In the genomic region with DNA sequence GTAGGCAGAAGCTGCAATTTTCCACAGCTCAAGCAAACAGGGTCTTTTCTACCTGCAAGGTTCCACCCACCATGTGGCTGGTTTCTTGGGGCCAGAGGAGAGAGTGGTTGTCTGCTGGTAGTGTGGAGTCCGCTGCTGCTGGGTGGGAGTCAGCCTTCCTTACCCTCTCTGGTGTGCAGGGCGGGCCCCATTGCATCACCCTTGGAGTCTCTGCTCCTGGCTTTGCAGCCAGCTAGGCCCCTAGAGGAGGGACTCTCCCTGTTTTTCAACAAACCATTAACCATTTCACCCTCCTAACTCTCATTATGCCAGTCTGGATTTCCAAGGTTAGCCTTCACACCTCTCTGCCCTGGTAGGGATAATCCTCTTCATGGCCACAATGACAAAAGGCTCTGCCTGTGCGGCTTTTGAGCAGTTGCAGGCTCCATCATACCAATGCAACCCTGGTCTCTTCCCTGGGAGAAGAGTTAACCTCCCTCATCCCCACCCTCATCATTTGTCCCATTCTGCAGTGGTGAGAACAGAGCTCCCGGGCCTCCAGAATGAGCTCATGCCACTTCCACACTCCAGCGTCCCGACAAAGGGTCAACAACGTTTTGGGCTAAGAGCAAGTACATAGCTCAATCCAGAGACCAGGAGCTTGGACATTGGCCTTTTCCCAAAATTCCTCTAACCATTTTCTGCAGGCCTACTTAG, we compare ENCODE assay signal across 19 mouse cellular contexts. TPM values are rescaled to one million over a fixed set of nuclear protein-coding genes. Genes with fewer than 3 reads are reported as not detected.
A peak's percentile ranks its signal among the peaks of the same experiment; 100 is the strongest.
DNase-seq lines count a peak whose midpoint lies in the region; ATAC-seq and TF ChIP-seq lines count a peak whose summit lies in the region.
"Had no signal": no experiment of that assay in that cellular context is flagged by ENCODE, and none has a peak within 500 bp of the region (broad histone marks: within the 10 kb centered on the region; RNA-seq: fewer than 3 reads in every experiment).

No protein-coding gene starts in this region.

- no peak overlapping the region for H3K4me2 ChIP-seq in heart, embryonic 16.5 days (ENCODE audit: low read depth, low read length)
- H3K4me2 ChIP-seq in forebrain, embryonic 12.5 days = no peak overlapping the region
- H3K4me2 ChIP-seq: embryonic facial prominence, embryonic 15.5 days; forebrain, embryonic 13.5 days; hindbrain, embryonic 15.5 days; limb, embryonic 13.5 days; lung, embryonic 14.5 days; midbrain, embryonic 11.5 days had no signal

- H3K36me3 ChIP-seq in heart, embryonic 16.5 days (ENCODE audit: control insufficient read depth, insufficient read depth) = no peaks in the 10 kb centered on the region
- H3K36me3 ChIP-seq in small intestine, adult 2 months (ENCODE audit: control insufficient read depth, insufficient read depth, low read length) = no peaks in the 10 kb centered on the region
- no peaks in the 10 kb centered on the region for H3K36me3 ChIP-seq in forebrain, embryonic 12.5 days (replicated peaks)
- H3K36me3 ChIP-seq: embryonic facial prominence, embryonic 15.5 days; hindbrain, embryonic 15.5 days; limb, embryonic 13.5 days had no signal

- peaks cover 10% of the 10 kb centered on the region for H3K4me1 ChIP-seq in heart, embryonic 16.5 days (ENCODE audit: control insufficient read depth, insufficient read depth, low read length)
- peaks cover 7% of the 10 kb centered on the region; the same call in 1 of the 2 replicates for H3K4me1 ChIP-seq in small intestine, adult 2 months (ENCODE audit: control insufficient read depth, insufficient read depth, insufficient read length, low read length)
- no peaks in the 10 kb centered on the region for H3K4me1 ChIP-seq in forebrain, embryonic 12.5 days
- H3K4me1 ChIP-seq: forebrain, embryonic 13.5 days; hindbrain, embryonic 15.5 days; limb, embryonic 13.5 days had no signal

- intact Hi-C loops in gastrocnemius, postnatal 14 days (cut with DNase I; ENCODE audit: low total_unique reads) = loop anchor here (5.0 to 10.0 kb wide), 2 partner anchors 213 to 351 kb away; no protein-coding TSS in a partner anchor

- 70% methylated on average over 7 of the region's 7 CpGs for WGBS in heart, embryonic 16.5 days
- WGBS in small intestine, adult 2 months = 80% methylated on average over 7 of the region's 7 CpGs
- 79% methylated on average over 7 of the region's 7 CpGs for WGBS in forebrain, embryonic 12.5 days

- TF ChIP-seq POLR2A in small intestine, adult 2 months (IDR thresholded peaks at IDR 0.05; ENCODE audit: low read depth, low read length) = no peak

- TF ChIP-seq CTCF in small intestine, adult 2 months (IDR thresholded peaks at IDR 0.05; ENCODE audit: extremely low read depth, insufficient read length, insufficient replicate concordance, low read depth, low read length) = no peak

- H3K9me3 ChIP-seq in heart, embryonic 16.5 days (replicated peaks; ENCODE audit: control insufficient read depth, low read length) = no peaks in the 10 kb centered on the region
- no peaks in the 10 kb centered on the region for H3K9me3 ChIP-seq in forebrain, embryonic 12.5 days
- H3K9me3 ChIP-seq: embryonic facial prominence, embryonic 15.5 days; forebrain, embryonic 13.5 days; hindbrain, embryonic 15.5 days; limb, embryonic 13.5 days had no signal

- H3K27me3 ChIP-seq in heart, embryonic 16.5 days (ENCODE audit: control insufficient read depth, insufficient read depth, low read length) = peaks cover 3% of the 10 kb centered on the region; the same call in 1 of the 2 replicates
- no peaks in the 10 kb centered on the region for H3K27me3 ChIP-seq in small intestine, adult 2 months (ENCODE audit: control insufficient read depth, insufficient read depth, low read length)
- no peaks in the 10 kb centered on the region for H3K27me3 ChIP-seq in forebrain, embryonic 12.5 days
- H3K27me3 ChIP-seq: CH12.LX; embryonic facial prominence, embryonic 15.5 days; forebrain, embryonic 13.5 days; hindbrain, embryonic 15.5 days; limb, embryonic 13.5 days had no signal

- H3K4me3 ChIP-seq in heart, embryonic 16.5 days (ENCODE audit: low read length) = no peak overlapping the region
- H3K4me3 ChIP-seq in small intestine, adult 2 months (ENCODE audit: low read depth, low read length) = no peak overlapping the region
- no peak overlapping the region for H3K4me3 ChIP-seq in forebrain, embryonic 12.5 days (replicated peaks)
- H3K4me3 ChIP-seq: embryonic facial prominence, embryonic 15.5 days; forebrain, embryonic 13.5 days; hindbrain, embryonic 15.5 days; layer of hippocampus, adult 2 months; limb, embryonic 13.5 days had no signal

- peak; percentile 11 for DNase-seq in ovary, postnatal 14 days (ENCODE audit: low spot score)
- DNase-seq in ovary, adult 18-20 months (ENCODE audit: low spot score) = no peak
- peak; percentile 78 for DNase-seq in gastrocnemius, postnatal 14 days
- DNase-seq in kidney, adult 11 months = no peak
- DNase-seq: cerebellum, adult 18-20 months; kidney, adult 8-10 months; lung, embryonic 14.5 days; spleen, adult 18-20 months had no signal

- ATAC-seq in heart, embryonic 16.5 days (replicated peaks; ENCODE audit: extremely low read depth, insufficient read depth, low FRiP score) = no peak
- no peak for ATAC-seq in forebrain, embryonic 12.5 days (ENCODE audit: low FRiP score)
- ATAC-seq: activated CD4-positive, CD25-positive, alpha-beta regulatory T cell, adult 4 months; forebrain, embryonic 13.5 days had no signal

- no peak overlapping the region for H3K9ac ChIP-seq in heart, embryonic 16.5 days (ENCODE audit: low read length)
- H3K9ac ChIP-seq in forebrain, embryonic 12.5 days = no peak overlapping the region
- H3K9ac ChIP-seq: embryonic facial prominence, embryonic 15.5 days; forebrain, embryonic 13.5 days; hindbrain, embryonic 15.5 days; limb, embryonic 13.5 days; lung, embryonic 14.5 days had no signal

- peak overlapping the region; percentile 80 for H3K27ac ChIP-seq in heart, embryonic 16.5 days (ENCODE audit: low read length)
- 0 out of 2 replicates have a peak overlapping the region, but pooled peaks have one; percentile 2 for H3K27ac ChIP-seq in small intestine, adult 2 months (ENCODE audit: insufficient read depth, low read depth, low read length)
- no peak overlapping the region for H3K27ac ChIP-seq in forebrain, embryonic 12.5 days
- H3K27ac ChIP-seq: embryonic facial prominence, embryonic 15.5 days; forebrain, embryonic 13.5 days; hindbrain, embryonic 15.5 days; layer of hippocampus, adult 2 months; limb, embryonic 13.5 days had no signal

RNA-seq across cellular contexts. Expression of a gene that starts 7.5 kb away (rescaled TPM):
- 10 to 100 TPM; 37.5 to 38.9 TPM for total RNA-seq in gastrocnemius, postnatal 14 days (2021)
- polyA plus RNA-seq in heart, embryonic 16.5 days (2015; fragmentation: Nextera tagmentation; extraction: Ambion mirVana) = 51.9 and 53.2 TPM in 2 replicates
- 31.6 and 34.9 TPM in 2 replicates for polyA plus RNA-seq in small intestine, adult 2 months (2012; rRNA removed)
- 124 and 130 TPM in 2 replicates for polyA plus RNA-seq in forebrain, embryonic 12.5 days (2016; fragmentation: Nextera tagmentation; extraction: Ambion mirVana)

RNA-seq across cellular contexts. Expression of a gene that starts 56.4 kb away (rescaled TPM):
- 10 to 100 TPM in 1 of 2 experiments, 1 to 10 TPM in 1; 7.9 to 10.9 TPM for total RNA-seq in gastrocnemius, postnatal 14 days (2021)
- polyA plus RNA-seq in heart, embryonic 16.5 days (2015; fragmentation: Nextera tagmentation; extraction: Ambion mirVana) = 8.8 and 10.2 TPM in 2 replicates
- 7.7 and 9.7 TPM in 2 replicates for polyA plus RNA-seq in small intestine, adult 2 months (2012; rRNA removed)
- 6.1 and 8.3 TPM in 2 replicates for polyA plus RNA-seq in forebrain, embryonic 12.5 days (2016; fragmentation: Nextera tagmentation; extraction: Ambion mirVana)

Comparison
In these comparisons a context has a peak if more than half of its experiments do, and no peak if none do; other contexts are left out.
1. DNase-seq: peak in ovary, postnatal 14 days (single experiment) and gastrocnemius, postnatal 14 days (single experiment); none in ovary, adult 18-20 months (single experiment) and kidney, adult 11 months (single experiment).